Mouse (Mus musculus) right cerebral cortex, postnatal 36 days (tissue): ENCODE results near the gene Gm5089.
"Not testable (repeated sequence)": the region's sequence is repeated elsewhere in the genome, so short reads cannot be mapped to it uniquely, and the experiment has no call there.

Experiments
- DNase-seq, 2 experiments: peaks; one replicate each; pipeline ENCODE4 v3.0.0; 2022; ENCODE audit warnings: low spot score in 2 of 2, mixed read lengths in 1 of 2

Gene Gm5089

GRCm38 (mm10) chr14:122463734-122464341, 12.9 kb upstream of the Gm5089 start:
- DNase-seq = not testable (repeated sequence)

DNA sequence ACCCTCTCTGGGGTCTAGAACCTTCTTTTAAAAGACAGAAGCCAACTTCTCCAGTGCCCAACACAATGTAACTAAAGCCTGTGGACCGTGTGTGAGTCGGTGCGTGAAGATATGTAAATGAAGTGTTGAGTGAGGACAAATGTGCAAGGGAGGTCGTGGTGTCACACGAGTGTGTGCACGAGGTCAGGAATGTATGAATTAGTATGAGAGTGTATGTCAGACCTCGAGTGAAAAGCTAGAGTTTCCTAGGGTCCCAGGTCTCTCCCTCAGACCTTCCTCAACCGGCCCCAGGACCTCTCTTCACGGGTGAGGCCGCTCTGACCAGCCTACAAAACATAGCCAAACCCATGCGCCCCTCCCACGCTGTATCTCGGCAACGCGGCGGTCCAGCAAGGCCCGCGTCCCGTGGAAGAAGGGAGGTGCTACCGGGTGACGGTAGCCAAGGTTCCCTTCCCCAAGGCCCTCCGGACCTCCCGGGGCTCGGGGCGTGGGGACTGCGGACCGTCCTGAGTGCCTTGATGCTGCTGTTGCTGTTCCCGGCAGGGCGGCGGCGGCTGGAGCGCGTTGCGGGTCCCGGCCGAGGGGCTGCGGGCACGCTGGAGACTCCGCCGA, 12.3 kb upstream of the Gm5089 start:
- no peak for DNase-seq

- DNase-seq = no peak
Measured at GRCm38 (mm10) chr14:122462689-122463079, 11.8 kb upstream of the Gm5089 start.

- no peak for DNase-seq
Measured at GRCm38 (mm10) chr14:122461966-122462365, 11.1 kb upstream of the Gm5089 start.

DNA sequence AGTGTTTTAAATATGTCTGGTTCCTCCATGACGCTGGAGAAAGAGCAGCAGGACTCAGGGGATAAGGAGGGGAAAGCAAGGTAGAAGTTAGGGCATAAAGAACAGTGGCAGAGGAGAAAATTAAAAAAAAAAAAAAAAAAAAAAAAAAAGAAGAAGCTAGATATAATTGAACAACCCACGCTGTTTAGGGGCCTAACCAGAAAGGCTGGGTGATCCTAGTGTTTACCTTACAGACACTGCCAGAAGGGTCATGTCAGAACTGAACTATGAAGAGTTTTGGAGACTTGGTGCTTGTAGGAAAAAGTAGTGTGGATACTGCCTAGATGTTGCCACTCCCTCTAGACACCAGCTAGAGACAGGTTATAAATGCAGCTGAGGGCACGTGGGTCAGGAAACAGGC, 10.6 kb upstream of the Gm5089 start:
- no peak for DNase-seq

DNA sequence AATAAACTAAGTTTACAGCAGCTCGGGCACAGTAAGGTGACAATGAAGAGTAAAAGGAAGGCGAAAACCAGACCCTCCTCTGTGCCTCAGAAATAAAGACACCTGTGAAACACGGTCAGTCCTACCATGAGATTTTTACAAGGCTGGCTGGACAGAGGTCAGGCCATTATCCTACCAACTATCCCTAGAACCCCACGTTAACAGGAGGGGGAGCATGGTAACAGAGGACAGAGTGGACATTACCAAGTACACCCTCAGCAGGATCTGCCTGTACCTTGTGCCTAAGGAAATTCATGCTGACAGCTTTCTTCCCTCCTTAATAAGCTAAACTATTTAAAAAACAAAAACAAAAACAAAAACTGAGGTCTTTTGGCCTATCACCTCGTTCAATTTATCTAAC, 9.3 kb upstream of the Gm5089 start:
- DNase-seq = no peak

- no peak for DNase-seq
Measured at GRCm38 (mm10) chr14:122459776-122460175, 8.9 kb upstream of the Gm5089 start.

GRCm38 (mm10) chr14:122459332-122459731, 8.4 kb upstream of the Gm5089 start:
- not testable (repeated sequence) for DNase-seq

GRCm38 (mm10) chr14:122455562-122455958, 4.6 kb upstream of the Gm5089 start:
- DNase-seq = no peak

- DNase-seq = no peak
Measured at GRCm38 (mm10) chr14:122454901-122455561, 4.1 kb upstream of the Gm5089 start.

GRCm38 (mm10) chr14:122453996-122454738, 3.3 kb upstream of the Gm5089 start:
- DNase-seq = no peak

GRCm38 (mm10) chr14:122453388-122453995, 2.6 kb upstream of the Gm5089 start:
- no peak for DNase-seq

- no peak for DNase-seq
Measured at GRCm38 (mm10) chr14:122452701-122453387, 1.9 kb upstream of the Gm5089 start.

DNA sequence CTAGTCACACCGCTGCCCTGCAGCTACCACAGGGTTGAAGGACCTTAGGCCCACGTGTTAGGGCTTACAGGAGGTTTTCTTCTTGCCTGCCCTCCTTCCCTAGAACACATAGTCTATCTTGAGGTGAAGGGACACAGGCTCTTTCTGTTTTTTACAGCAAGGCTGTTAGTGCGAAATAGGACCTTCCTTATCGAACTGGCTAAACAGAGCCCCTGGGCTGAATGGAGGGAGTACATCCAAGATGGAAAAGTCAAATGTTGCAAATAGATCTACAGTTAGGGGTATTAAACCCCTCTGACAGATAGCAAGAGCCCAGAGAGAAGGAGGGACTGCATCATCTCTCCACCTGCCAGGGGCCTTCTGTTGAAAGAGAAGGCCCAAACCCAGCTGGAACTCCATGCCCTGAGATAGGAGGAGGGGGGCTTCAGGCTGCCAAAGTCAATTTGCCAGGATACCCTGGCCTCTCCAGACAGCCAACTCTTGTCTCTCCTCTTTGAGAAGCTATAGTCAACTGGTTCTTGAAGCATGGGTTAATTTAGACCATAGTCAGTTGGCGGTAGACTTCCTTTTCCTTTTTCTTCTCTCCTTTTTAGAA, 733 bp upstream of the Gm5089 start:
- DNase-seq = no peak

- no peak for DNase-seq
Measured at GRCm38 (mm10) chr14:122449601-122450495, 1.1 kb downstream of the Gm5089 start.

GRCm38 (mm10) chr14:122436850-122437249, 14.1 kb downstream of the Gm5089 start:
- DNase-seq = no peak

GRCm38 (mm10) chr14:122434039-122434438, 16.9 kb downstream of the Gm5089 start:
- no peak for DNase-seq

DNA sequence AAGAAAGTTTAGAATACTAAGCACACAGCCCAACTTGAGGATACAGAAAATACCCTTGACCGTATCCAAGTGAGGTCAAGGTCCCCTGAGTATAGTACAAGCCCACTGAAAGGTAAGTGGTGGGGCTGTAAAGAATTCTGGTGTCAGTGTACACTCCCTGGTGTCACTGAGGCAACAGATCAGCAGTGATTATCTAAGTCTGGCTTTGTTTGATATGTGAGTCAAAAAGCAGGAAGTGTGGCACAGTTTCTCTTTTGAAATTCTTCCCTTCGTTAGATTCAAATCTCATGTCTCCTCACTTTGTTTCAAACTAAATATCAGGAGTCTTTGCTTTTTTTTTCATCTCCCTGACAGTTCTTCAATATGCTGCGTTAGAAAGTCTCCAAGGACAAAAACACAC, 18.4 kb downstream of the Gm5089 start:
- no peak for DNase-seq

DNA sequence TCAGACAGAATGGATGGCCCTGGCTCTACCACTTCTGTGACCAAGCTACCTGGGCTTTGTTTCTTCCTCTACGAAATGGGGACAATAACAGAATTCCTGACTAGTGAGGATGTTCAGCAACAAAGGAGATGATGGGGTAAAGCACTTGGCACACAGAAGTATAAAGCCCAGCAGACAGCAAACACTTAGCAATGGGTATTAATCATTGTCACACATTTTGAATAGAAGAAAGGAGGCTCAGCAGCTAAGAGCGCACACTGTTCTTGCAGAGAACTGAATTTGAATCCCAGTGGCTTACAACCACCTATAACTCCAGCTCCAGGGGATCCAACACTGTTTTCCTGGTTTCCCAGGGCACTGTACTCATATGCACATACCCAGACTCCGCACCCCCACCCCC, 23.3 kb downstream of the Gm5089 start:
- DNase-seq = no peak

DNA sequence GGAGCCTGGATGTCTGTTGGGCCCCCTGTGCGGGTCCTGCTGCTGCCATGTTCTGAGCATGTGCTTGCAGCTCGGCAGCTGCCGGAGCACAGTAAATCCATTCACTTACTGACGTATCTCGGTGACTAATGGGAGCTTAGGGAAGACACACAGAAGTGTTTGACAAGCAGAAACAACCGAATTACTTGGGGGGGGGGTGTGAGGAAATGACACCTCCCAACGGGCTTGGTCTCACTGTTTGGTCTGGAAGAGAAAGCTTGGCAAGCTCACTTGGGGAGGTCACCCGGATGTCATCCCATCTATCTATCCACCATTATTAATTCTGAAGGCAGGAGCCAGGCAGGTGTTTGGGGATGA, 23.7 kb downstream of the Gm5089 start:
- no peak for DNase-seq
